Mouse (Mus musculus) kidney, adult 2 months (tissue): Measurements from ENCODE around the gene 5330417C22Rik.

Experiments used
- CTCF ChIP-seq: fragments of 200-500 bp; conservative IDR thresholded peaks from 2 replicates; pipeline ENCODE4 v1.5.1; 2011; ENCODE audit warnings: low read depth, mild to moderate bottlenecking, control low read depth, low read length, moderate library complexity, mixed read lengths; ENCODE audit not compliant: insufficient read depth, insufficient read length
- POLR2A ChIP-seq: fragments of 200-500 bp; IDR thresholded peaks from one replicate; pipeline ENCODE4 v1.6.1; 2011; ENCODE audit warnings: low read depth, low read length, control low read depth

- TF ChIP-seq POLR2A, result no peak
- no peak for TF ChIP-seq CTCF
Observed at GRCm38 (mm10) chr3:108497602-108498001, 38.7 kb downstream of the 5330417C22Rik start.
